Mouse (Mus musculus) forebrain, postnatal 0 days (tissue): ENCODE results near the gene Ptprd. TPM values are rescaled to one million over a fixed set of nuclear protein-coding genes. Genes with fewer than 3 reads are reported as not detected.

Source experiments
- ATAC-seq: fragments of 200-750 bp; cut with Nextera tagmentation; 2 replicates; pipeline ENCODE4 v1.8.0; 2017; ENCODE audit warnings: mild to moderate bottlenecking, moderate library complexity
- DNase-seq: peaks from one replicate; pipeline ENCODE4 v3.0.0-alpha.2; 2015
- H3K27ac ChIP-seq: fragments of 300-500 bp; sonication (generic); 2 replicates; pipeline ENCODE4 v1.5.1; 2014; ENCODE audit warnings: low read depth, mild to moderate bottlenecking, antibody characterized with exemption, low read length, moderate library complexity, mixed read lengths
- H3K27me3 ChIP-seq: fragments of 300-500 bp; sonication (generic); 2 replicates; pipeline ENCODE4 v1.6.1; 2014; ENCODE audit warnings: mild to moderate bottlenecking, low read length, mixed read lengths; ENCODE audit not compliant: insufficient read depth
- H3K36me3 ChIP-seq: fragments of 300-500 bp; sonication (generic); 2 replicates; pipeline ENCODE4 v1.6.1; 2014; ENCODE audit warnings: mild to moderate bottlenecking, moderate library complexity; ENCODE audit not compliant: insufficient read depth
- H3K4me1 ChIP-seq: fragments of 300-500 bp; sonication (generic); 2 replicates; pipeline ENCODE4 v1.6.1; 2014; ENCODE audit warnings: antibody characterized with exemption; ENCODE audit not compliant: insufficient read depth
- H3K4me2 ChIP-seq: fragments of 300-500 bp; sonication (generic); 2 replicates; pipeline ENCODE4 v1.6.1; 2014; ENCODE audit warnings: low read depth, mild to moderate bottlenecking, moderate library complexity
- H3K4me3 ChIP-seq: fragments of 300-500 bp; sonication (generic); 2 replicates; pipeline ENCODE4 v1.5.1; 2014; ENCODE audit warnings: low read depth, low read length, mixed read lengths
- H3K9ac ChIP-seq: fragments of 300-500 bp; sonication (generic); 2 replicates; pipeline ENCODE4 v1.6.1; 2014; ENCODE audit warnings: mild to moderate bottlenecking
- H3K9me3 ChIP-seq: fragments of 300-500 bp; sonication (generic); 2 replicates; pipeline ENCODE4 v1.6.1; 2016; ENCODE audit warnings: low read length
- CTCF ChIP-seq: sonication (generic); IDR thresholded peaks from 2 replicates; pipeline ENCODE4 v1.5.1; 2016; ENCODE audit warnings: antibody characterized with exemption, control low read depth, low read depth
- WGBS: fragments of 180-500 bp; shearing (Covaris S2); extraction: QIAGEN DNeasy Blood & Tissue Kit; methylation state at CpG from one replicate; pipeline ENCODE4 v1.1.7; 2014; 5-methylcytosine and 5-hydroxymethylcytosine counted together
- polyA plus RNA-seq: library from polyadenylated mRNA; unstranded; fragments of >200 nt; fragmentation: Nextera tagmentation; extraction: Ambion mirVana; gene quantifications from 2 replicates; pipeline ENCODE4 v1.2.1, GENCODE M21; 2015
- total RNA-seq: library from RNA; depleted of rRNA; stranded (reverse); fragments of >200 nt; gene quantifications from 2 replicates; pipeline ENCODE4 v1.2.3, GENCODE M21; 2014

Gene Ptprd
- total and polyA plus RNA-seq, 2 experiments from 2014 or later: 58.3 to 120 TPM

DNA sequence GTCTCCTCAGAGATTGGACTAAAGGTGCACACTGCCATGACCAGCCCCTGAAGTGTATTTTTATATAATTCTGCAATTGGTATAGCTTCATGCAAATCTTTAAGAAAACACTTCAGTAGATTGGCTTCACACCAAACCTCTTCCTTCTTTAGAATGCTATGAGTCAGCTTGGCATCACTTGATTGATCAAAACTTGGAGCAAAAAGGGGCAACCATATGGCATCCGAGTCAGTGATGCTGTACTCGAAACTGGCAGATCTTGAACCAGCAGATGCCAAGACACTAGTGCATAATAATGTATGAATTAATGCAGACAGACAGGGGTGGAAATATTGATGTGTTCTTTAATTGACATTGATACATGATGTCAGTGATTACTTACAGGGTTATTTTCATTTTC lies 1056.2 kb downstream of the Ptprd start:
- H3K4me1 ChIP-seq: no peaks in the 10 kb centered on the region
- TF ChIP-seq CTCF: no peak
- no peaks in the 10 kb centered on the region for H3K36me3 ChIP-seq
- no peaks in the 10 kb centered on the region for H3K27me3 ChIP-seq
- ATAC-seq (peak; percentile 80), DNase-seq (peak; percentile 70)
- no peak overlapping the region for H3K9ac ChIP-seq
- 34% methylated on average over 2 of the region's 2 CpGs for WGBS
- no peaks in the 10 kb centered on the region for H3K9me3 ChIP-seq
- no peak overlapping the region for H3K4me2 ChIP-seq
- H3K27ac ChIP-seq: no peak overlapping the region
- H3K4me3 ChIP-seq: no peak overlapping the region

DNA sequence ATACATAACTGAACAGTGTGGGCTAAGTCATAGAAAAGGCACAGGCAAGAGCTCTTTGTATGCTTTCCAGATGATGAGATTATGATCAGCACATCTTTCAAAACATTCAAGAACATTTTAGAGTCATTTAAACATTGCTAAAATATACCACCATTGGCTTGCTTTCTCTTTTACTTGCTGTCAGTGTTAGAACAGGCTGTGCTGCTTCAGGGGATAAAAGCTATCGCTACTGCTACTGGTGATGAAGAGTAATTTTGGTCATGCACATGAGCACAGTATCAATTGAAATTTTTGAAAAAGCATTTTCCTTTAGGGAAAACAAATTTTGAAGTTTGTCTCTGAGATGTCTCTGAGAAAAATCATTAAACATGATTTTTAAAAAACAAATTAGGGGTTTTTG lies 1056.7 kb downstream of the Ptprd start:
- Histone ChIP-seq H3K27ac (no peak overlapping the region), H3K9me3 (no peaks in the 10 kb centered on the region), H3K4me3 (no peak overlapping the region), H3K27me3 (no peaks in the 10 kb centered on the region), H3K4me1 (no peaks in the 10 kb centered on the region), H3K4me2 (no peak overlapping the region), H3K9ac (no peak overlapping the region), H3K36me3 (no peaks in the 10 kb centered on the region)
- TF ChIP-seq CTCF: no peak
- peak; percentile 63; the same call in 1 of the 2 replicates for ATAC-seq
- no peak for DNase-seq
- WGBS: 63% methylated on average over 1 of the region's 1 CpGs

DNA sequence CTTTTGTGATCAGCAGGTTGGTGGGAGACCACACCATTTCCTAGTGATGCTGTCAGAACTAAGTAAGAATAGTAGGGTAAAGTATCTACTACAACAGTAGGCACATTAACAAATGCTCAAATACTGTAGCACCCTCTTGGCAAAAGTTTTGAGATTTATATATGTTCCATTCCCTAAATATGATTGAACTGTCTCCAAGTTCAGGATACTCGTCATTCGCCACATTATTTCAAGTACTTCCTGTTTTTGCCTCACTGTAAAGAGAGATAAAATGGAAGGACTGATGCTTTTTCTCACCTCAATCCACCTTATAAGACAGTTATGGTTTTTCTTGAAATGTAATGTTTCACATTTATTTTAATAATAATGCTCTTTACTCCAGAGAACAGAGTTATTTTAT lies 1086.9 kb downstream of the Ptprd start:
- DNase-seq (no peak), ATAC-seq (no peak)
- H3K4me1 ChIP-seq: no peaks in the 10 kb centered on the region
- 86% methylated on average over 2 of the region's 2 CpGs for WGBS
- H3K4me2 ChIP-seq: no peak overlapping the region
- H3K27me3 ChIP-seq: no peaks in the 10 kb centered on the region
- TF ChIP-seq CTCF: no peak
- H3K9ac ChIP-seq: no peak overlapping the region
- no peaks in the 10 kb centered on the region for H3K9me3 ChIP-seq
- H3K27ac ChIP-seq: no peak overlapping the region
- no peaks in the 10 kb centered on the region for H3K36me3 ChIP-seq
- no peak overlapping the region for H3K4me3 ChIP-seq

DNA sequence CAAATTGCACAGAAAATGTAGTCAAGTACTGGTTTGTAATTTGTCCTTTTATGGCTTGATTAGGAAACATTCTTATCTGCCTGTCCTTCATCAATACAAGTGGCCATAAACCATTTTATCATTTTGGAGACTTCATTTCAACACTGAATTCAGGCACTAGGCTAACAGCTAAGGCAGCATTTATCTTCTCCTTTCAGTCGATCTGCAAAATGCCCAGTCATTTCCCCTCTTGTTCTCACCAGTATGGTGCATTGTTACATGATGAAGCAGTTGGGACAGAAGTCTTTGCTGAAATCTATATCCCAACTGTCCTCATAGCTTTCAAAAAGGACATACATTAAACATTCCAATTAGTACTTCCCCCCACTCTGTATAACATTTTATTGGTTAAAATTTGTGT lies 1100.9 kb downstream of the Ptprd start:
- Histone ChIP-seq H3K9me3 (no peaks in the 10 kb centered on the region), H3K9ac (no peak overlapping the region), H3K27ac (no peak overlapping the region), H3K27me3 (no peaks in the 10 kb centered on the region), H3K4me3 (no peak overlapping the region), H3K4me2 (no peak overlapping the region), H3K4me1 (no peaks in the 10 kb centered on the region), H3K36me3 (no peaks in the 10 kb centered on the region)
- DNase-seq (no peak), ATAC-seq (no peak)
- 68% methylated on average over 1 of the region's 1 CpGs for WGBS
- TF ChIP-seq CTCF: no peak

DNA sequence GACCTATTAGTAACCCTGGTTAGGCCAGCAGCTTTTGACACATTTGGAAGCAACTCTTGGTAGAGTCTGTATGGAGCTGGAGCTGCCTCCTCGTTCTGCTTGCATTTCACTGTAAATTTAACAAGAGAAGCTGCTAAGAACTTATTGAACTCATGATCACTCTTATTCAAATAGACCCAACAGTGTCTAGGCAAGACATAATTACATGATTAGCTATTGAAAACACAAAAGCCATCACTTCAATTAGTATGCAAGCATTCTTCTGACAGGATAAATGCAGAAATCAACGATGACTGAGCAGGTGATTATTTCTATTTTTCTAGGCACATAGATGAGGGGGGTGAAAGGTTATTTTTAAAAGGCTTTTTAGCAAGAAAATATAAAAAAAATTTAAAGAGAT lies 1104.5 kb downstream of the Ptprd start:
- Histone ChIP-seq H3K36me3 (no peaks in the 10 kb centered on the region), H3K4me2 (no peak overlapping the region), H3K9ac (no peak overlapping the region), H3K4me3 (no peak overlapping the region), H3K9me3 (no peaks in the 10 kb centered on the region), H3K27ac (no peak overlapping the region), H3K4me1 (no peaks in the 10 kb centered on the region), H3K27me3 (no peaks in the 10 kb centered on the region)
- TF ChIP-seq CTCF: no peak
- WGBS: 28% methylated on average over 2 of the region's 2 CpGs
- DNase-seq (no peak), ATAC-seq (peak; percentile 51; the same call in 1 of the 2 replicates)

DNA sequence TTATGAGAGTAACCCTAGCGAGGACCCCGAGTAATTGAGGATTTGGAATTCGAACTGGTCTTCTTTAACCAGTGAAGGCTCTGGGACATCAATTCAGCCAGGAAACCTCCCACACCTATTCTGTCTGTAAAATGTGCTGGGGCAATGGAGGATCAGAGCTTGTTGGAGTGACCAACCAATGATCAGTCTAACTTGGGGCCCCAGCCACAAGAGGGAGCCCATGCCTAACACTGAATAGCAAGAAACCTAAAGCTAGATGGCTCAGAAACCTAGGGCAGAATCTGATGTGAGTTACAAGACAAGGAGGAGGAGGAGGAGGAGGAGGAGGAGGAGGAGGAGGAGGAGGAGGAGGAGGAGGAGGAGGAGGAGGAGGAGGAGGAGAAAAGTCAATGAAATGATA lies 1128.6 kb downstream of the Ptprd start:
- peak; percentile 41 for TF ChIP-seq CTCF
- Histone ChIP-seq H3K9ac (no peak overlapping the region), H3K4me1 (no peaks in the 10 kb centered on the region), H3K36me3 (no peaks in the 10 kb centered on the region), H3K4me3 (no peak overlapping the region), H3K4me2 (no peak overlapping the region), H3K27ac (no peak overlapping the region), H3K9me3 (no peaks in the 10 kb centered on the region), H3K27me3 (no peaks in the 10 kb centered on the region)
- 59% methylated on average over 3 of the region's 3 CpGs for WGBS
- DNase-seq (no peak), ATAC-seq (no peak)

DNA sequence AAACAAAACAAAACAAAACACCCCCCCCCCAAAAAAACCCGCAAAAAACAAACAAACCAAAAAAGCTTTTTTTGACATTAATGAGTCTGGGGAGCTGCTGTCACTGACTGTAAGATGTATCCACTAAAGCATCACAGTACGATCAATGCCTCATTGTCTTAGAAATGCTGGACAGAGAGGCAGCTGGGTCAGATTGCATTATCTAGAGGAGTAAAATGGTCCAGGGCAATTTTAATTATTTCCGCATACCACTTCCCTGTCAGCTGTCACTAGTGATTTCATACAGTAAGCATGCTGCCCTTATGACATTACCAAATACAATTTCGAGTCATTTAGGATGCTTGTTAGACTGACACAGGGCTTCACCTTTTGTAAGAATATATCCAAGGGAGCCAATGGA lies 1134.2 kb downstream of the Ptprd start:
- H3K36me3 ChIP-seq: no peaks in the 10 kb centered on the region
- DNase-seq: no peak
- H3K4me2 ChIP-seq: no peak overlapping the region
- no peaks in the 10 kb centered on the region for H3K27me3 ChIP-seq
- no peak for ATAC-seq
- 73% methylated on average over 4 of the region's 4 CpGs for WGBS
- TF ChIP-seq CTCF: no peak
- no peaks in the 10 kb centered on the region for H3K4me1 ChIP-seq
- H3K4me3 ChIP-seq: no peak overlapping the region
- no peaks in the 10 kb centered on the region for H3K9me3 ChIP-seq
- no peak overlapping the region for H3K27ac ChIP-seq
- H3K9ac ChIP-seq: no peak overlapping the region
